Mouse (Mus musculus): ENCODE results near the gene Prrx1. TPM values are rescaled to one million over a fixed set of nuclear protein-coding genes. Genes with fewer than 3 reads are reported as not detected.

The Prrx1 gene
- not detected for total RNA-seq (2023)

GRCm38 (mm10) chr1:163313101-163313773, at the start of gene Prrx1:
TSS of gene Prrx1 (minus strand) at chr1:163313710.

Other genes with a start within 250 kb of the Prrx1 start
- gene Mroh9, start 228.0 kb downstream of the Prrx1 start, total RNA-seq (2023), result not detected
- gene Gorab, start 90.0 kb upstream of the Prrx1 start, total RNA-seq (2023), result 10 to 100 TPM in 1 of 2 experiments, 1 to 10 TPM in 1; 10.0 to 17.8 TPM